Mouse (Mus musculus) hindbrain, embryonic 11.5 days (tissue): Measurements from ENCODE around the gene Gm21882. TPM values are rescaled to one million over a fixed set of nuclear protein-coding genes. Genes with fewer than 3 reads are reported as not detected.
"Not testable (repeated sequence)": the region's sequence is repeated elsewhere in the genome, so short reads cannot be mapped to it uniquely, and the experiment has no call there.

Experiments
- ATAC-seq: fragments of 200-750 bp; cut with Nextera tagmentation; 2 replicates; pipeline ENCODE4 v1.8.0; 2017; ENCODE audit warnings: mild to moderate bottlenecking, moderate TSS enrichment, moderate library complexity; ENCODE audit not compliant: low FRiP score
- DNase-seq: peaks from one replicate; pipeline ENCODE4 v3.0.0-alpha.2; 2015; ENCODE audit warnings: low spot score
- H3K27ac ChIP-seq: fragments of 300-500 bp; sonication (generic); 2 replicates; pipeline ENCODE4 v1.5.1; 2014; ENCODE audit warnings: mild to moderate bottlenecking, low read depth, low read length
- H3K27me3 ChIP-seq: fragments of 300-500 bp; sonication (generic); 2 replicates; pipeline ENCODE4 v1.6.1; 2014; ENCODE audit warnings: mild to moderate bottlenecking, low read length, moderate library complexity, mixed read lengths; ENCODE audit not compliant: control insufficient read depth, insufficient read depth
- H3K36me3 ChIP-seq: fragments of 300-500 bp; sonication (generic); 2 replicates; pipeline ENCODE4 v1.6.1; 2014; ENCODE audit warnings: mild to moderate bottlenecking, low read length, moderate library complexity, mixed read lengths; ENCODE audit not compliant: control insufficient read depth, insufficient read depth
- H3K4me1 ChIP-seq: fragments of 300-500 bp; sonication (generic); replicated peaks from 2 replicates; pipeline ENCODE4 v1.6.1; 2014; ENCODE audit warnings: low read length, mixed read lengths; ENCODE audit not compliant: control insufficient read depth, insufficient read depth
- H3K4me2 ChIP-seq: fragments of 300-500 bp; sonication (generic); replicated peaks from 2 replicates; pipeline ENCODE4 v1.6.1; 2014; ENCODE audit warnings: mild to moderate bottlenecking, low read depth, low read length
- H3K4me3 ChIP-seq: fragments of 300-500 bp; sonication (generic); 2 replicates; pipeline ENCODE4 v1.5.1; 2014; ENCODE audit warnings: low read depth, low read length
- H3K9ac ChIP-seq: fragments of 300-500 bp; sonication (generic); 2 replicates; pipeline ENCODE4 v1.6.1; 2014; ENCODE audit warnings: low read depth, low read length
- H3K9me3 ChIP-seq: fragments of 300-500 bp; sonication (generic); 2 replicates; pipeline ENCODE4 v1.6.1; 2016; ENCODE audit warnings: low read length; ENCODE audit not compliant: control insufficient read depth
- WGBS: fragments of 180-500 bp; shearing (Covaris S2); extraction: QIAGEN DNeasy Blood & Tissue Kit; methylation state at CpG from one replicate; pipeline ENCODE4 v1.1.7; 2014; 5-methylcytosine and 5-hydroxymethylcytosine counted together
- polyA plus RNA-seq: library from polyadenylated mRNA; unstranded; fragments of >200 nt; fragmentation: Nextera tagmentation; extraction: Ambion mirVana; gene quantifications from 2 replicates; pipeline ENCODE4 v1.2.1, GENCODE M21; 2014

The Gm21882 gene
- not detected in 2 replicates for polyA plus RNA-seq

GRCm38 (mm10) chrY:40381423-40381822 lies at the start of gene Gm21882:
Gm21882 (minus strand) TSS chrY:40381523.
- not testable (repeated sequence) for H3K4me1 ChIP-seq, H3K27ac ChIP-seq, ATAC-seq, DNase-seq, H3K36me3 ChIP-seq, H3K9me3 ChIP-seq, H3K4me2 ChIP-seq, H3K4me3 ChIP-seq, H3K9ac ChIP-seq, H3K27me3 ChIP-seq
- WGBS = 67% methylated on average over 1 of the region's 1 CpGs

Other genes with a start within 250 kb of the Gm21882 start
- gene Gm21865, start 64.6 kb downstream of the Gm21882 start, polyA plus RNA-seq = not detected in 2 replicates